Mouse (Mus musculus) heart, embryonic 11.5 days (tissue): ENCODE data around the gene Itln1. TPM values are rescaled to one million over a fixed set of nuclear protein-coding genes. Genes with fewer than 3 reads are reported as not detected.

Experiments used
- ATAC-seq: fragments of 200-750 bp; cut with Nextera tagmentation; replicated peaks from 2 replicates; pipeline ENCODE4 v1.8.0; 2017; ENCODE audit warnings: moderate library complexity; ENCODE audit not compliant: insufficient number of reproducible peaks, low FRiP score, low TSS enrichment
- H3K27ac ChIP-seq: fragments of 300-500 bp; sonication (generic); 2 replicates; pipeline ENCODE4 v1.5.1; 2014; ENCODE audit warnings: mild to moderate bottlenecking, low read depth, low read length
- H3K27me3 ChIP-seq: fragments of 300-500 bp; sonication (generic); 2 replicates; pipeline ENCODE4 v1.6.1; 2014; ENCODE audit warnings: mild to moderate bottlenecking, low read length, mixed read lengths; ENCODE audit not compliant: control insufficient read depth, insufficient read depth
- H3K36me3 ChIP-seq: fragments of 300-500 bp; sonication (generic); 2 replicates; pipeline ENCODE4 v1.6.1; 2014; ENCODE audit warnings: mild to moderate bottlenecking, low read length, moderate library complexity, mixed read lengths; ENCODE audit not compliant: control insufficient read depth, insufficient read depth
- H3K4me1 ChIP-seq: fragments of 300-500 bp; sonication (generic); 2 replicates; pipeline ENCODE4 v1.6.1; 2014; ENCODE audit warnings: low read length; ENCODE audit not compliant: control insufficient read depth, insufficient read depth
- H3K4me2 ChIP-seq: fragments of 300-500 bp; sonication (generic); 2 replicates; pipeline ENCODE4 v1.6.1; 2014; ENCODE audit warnings: mild to moderate bottlenecking, moderate library complexity
- H3K4me3 ChIP-seq: fragments of 300-500 bp; sonication (generic); 2 replicates; pipeline ENCODE4 v1.5.1; 2014; ENCODE audit warnings: low read depth, low read length
- H3K9ac ChIP-seq: fragments of 300-500 bp; sonication (generic); 2 replicates; pipeline ENCODE4 v1.6.1; 2014; ENCODE audit warnings: mild to moderate bottlenecking, low read depth, low read length, moderate library complexity
- H3K9me3 ChIP-seq: fragments of 300-500 bp; sonication (generic); replicated peaks from 2 replicates; pipeline ENCODE4 v1.6.1; 2016; ENCODE audit warnings: low read length; ENCODE audit not compliant: control insufficient read depth
- WGBS: fragments of 180-500 bp; shearing (Covaris S2); extraction: QIAGEN DNeasy Blood & Tissue Kit; methylation state at CpG from one replicate; pipeline ENCODE4 v1.1.7; 2014; ENCODE audit not compliant: insufficient replicate concordance; 5-methylcytosine and 5-hydroxymethylcytosine counted together
- polyA plus RNA-seq: library from polyadenylated mRNA; unstranded; fragments of >200 nt; fragmentation: Nextera tagmentation; extraction: Ambion mirVana; gene quantifications from 2 replicates; pipeline ENCODE4 v1.2.1, GENCODE M21; 2014

Gene Itln1
- polyA plus RNA-seq, 1 experiment from 2014 or later = not detected

GRCm38 (mm10) chr1:171470371-171470871 is 64.7 kb downstream of the Itln1 start:
- peaks cover 7% of the 10 kb centered on the region; the same call in 1 of the 2 replicates for H3K4me1 ChIP-seq
- no peaks in the 10 kb centered on the region for H3K36me3 ChIP-seq
- no peak for ATAC-seq
- no peak overlapping the region for H3K27ac ChIP-seq
- no peak overlapping the region for H3K9ac ChIP-seq
- H3K9me3 ChIP-seq = no peaks in the 10 kb centered on the region
- peak overlapping the region; percentile 45 for H3K4me2 ChIP-seq
- 33% methylated on average over 7 of the region's 7 CpGs for WGBS
- H3K27me3 ChIP-seq = no peaks in the 10 kb centered on the region
- H3K4me3 ChIP-seq = no peak overlapping the region

GRCm38 (mm10) chr1:171469678-171470077 is 65.4 kb downstream of the Itln1 start:
- Histone ChIP-seq H3K4me2 (peak overlapping the region; percentile 45; the same call in 1 of the 2 replicates), H3K4me3 (no peak overlapping the region)

More at GRCm38 (mm10) chr1:171469678-171470077, 65.4 kb downstream of the Itln1 start:
- no peaks in the 10 kb centered on the region for H3K36me3 ChIP-seq
- no peaks in the 10 kb centered on the region for H3K9me3 ChIP-seq
- no peak for ATAC-seq
- no peak overlapping the region for H3K9ac ChIP-seq
- 62% methylated on average over 3 of the region's 3 CpGs for WGBS
- no peaks in the 10 kb centered on the region for H3K27me3 ChIP-seq
- no peak overlapping the region for H3K27ac ChIP-seq
- peaks cover 7% of the 10 kb centered on the region; the same call in 1 of the 2 replicates for H3K4me1 ChIP-seq

Other genes starting within 250 kb of the Itln1 start
- 51.2 TPM in 2 replicates for gene Usp21, start 247.3 kb downstream of the Itln1 start, polyA plus RNA-seq
- 90.3 and 92.9 TPM in 2 replicates for gene Ufc1, start 240.3 kb downstream of the Itln1 start, polyA plus RNA-seq
- gene Dedd, start 206.1 kb downstream of the Itln1 start, polyA plus RNA-seq = 40.4 and 45.4 TPM in 2 replicates
- 24.8 and 30.9 TPM in 2 replicates for gene Nit1, start 189.6 kb downstream of the Itln1 start, polyA plus RNA-seq
- 49.5 and 51.3 TPM in 2 replicates for gene Pfdn2, start 189.6 kb downstream of the Itln1 start, polyA plus RNA-seq
- 0.49 and 0.51 TPM in 2 replicates for gene Klhdc9, start 174.5 kb downstream of the Itln1 start, polyA plus RNA-seq
- 0.08 and 0.20 TPM in 2 replicates for gene Nectin4, start 165.2 kb downstream of the Itln1 start, polyA plus RNA-seq
- 0.18 and 0.44 TPM in 2 replicates for gene Arhgap30, start 146.3 kb downstream of the Itln1 start, polyA plus RNA-seq
- gene Usf1, start 124.0 kb downstream of the Itln1 start, polyA plus RNA-seq = 53.3 and 68.2 TPM in 2 replicates
- 0.45 and 1.7 TPM in 2 replicates for gene Tstd1, start 116.4 kb downstream of the Itln1 start, polyA plus RNA-seq
- 64.1 and 65.7 TPM in 2 replicates for gene F11r, start 97.8 kb downstream of the Itln1 start, polyA plus RNA-seq
- gene Alyref2, start 31.8 kb downstream of the Itln1 start, polyA plus RNA-seq = 12.3 and 12.7 TPM in 2 replicates
- gene Cd244a, start 23.9 kb upstream of the Itln1 start, polyA plus RNA-seq = not detected in 2 replicates
- gene Ly9, start 72.1 kb upstream of the Itln1 start, polyA plus RNA-seq = not detected in 2 replicates
- gene Slamf7, start 117.7 kb upstream of the Itln1 start, polyA plus RNA-seq = not detected in 2 replicates
- 0.18 and 0.53 TPM in 2 replicates for gene Cd48, start 146.7 kb upstream of the Itln1 start, polyA plus RNA-seq
- 0.23 and 0.38 TPM in 2 replicates for gene Slamf1, start 231.8 kb upstream of the Itln1 start, polyA plus RNA-seq